Mouse (Mus musculus): ENCODE results near the gene Sfxn4.
"Not testable (repeated sequence)": the region's sequence is repeated elsewhere in the genome, so short reads cannot be mapped to it uniquely, and the experiment has no call there.

The Sfxn4 gene

GRCm38 (mm10) chr19:60860868-60861700 lies at the start of gene Sfxn4:
TSS of gene Sfxn4 (minus strand) at chr19:60861479.
- DNase-seq (ENCODE audit: low spot score): peak; percentile 93

DNA sequence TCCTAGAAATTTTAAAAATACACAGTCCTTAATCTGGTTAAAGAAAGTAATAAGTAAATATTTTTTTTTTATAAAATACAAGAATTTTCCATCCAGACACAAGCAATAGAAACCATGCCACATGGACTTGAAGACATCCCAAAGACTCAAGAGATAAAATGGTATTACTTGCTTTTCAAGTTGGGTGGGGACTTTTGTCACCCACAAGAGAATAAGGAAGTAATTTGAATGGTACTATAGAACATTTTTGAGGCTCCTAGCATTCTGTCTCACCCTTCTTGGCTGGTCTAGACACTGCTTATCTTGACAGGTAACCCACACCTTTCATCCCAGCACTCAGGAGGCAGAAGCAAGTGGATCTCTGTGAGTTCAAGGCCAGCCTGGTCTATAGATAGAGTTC lies 49.0 kb upstream of the Sfxn4 start:
- no peak for DNase-seq (ENCODE audit: low spot score)

- DNase-seq (ENCODE audit: low spot score): no peak
Observed at GRCm38 (mm10) chr19:60905477-60905876, 44.2 kb upstream of the Sfxn4 start.

GRCm38 (mm10) chr19:60903971-60904370 lies 42.7 kb upstream of the Sfxn4 start:
- no peak for DNase-seq (ENCODE audit: low spot score)

- DNase-seq (ENCODE audit: low spot score): no peak
Observed at GRCm38 (mm10) chr19:60903139-60903538, 41.9 kb upstream of the Sfxn4 start.

DNA sequence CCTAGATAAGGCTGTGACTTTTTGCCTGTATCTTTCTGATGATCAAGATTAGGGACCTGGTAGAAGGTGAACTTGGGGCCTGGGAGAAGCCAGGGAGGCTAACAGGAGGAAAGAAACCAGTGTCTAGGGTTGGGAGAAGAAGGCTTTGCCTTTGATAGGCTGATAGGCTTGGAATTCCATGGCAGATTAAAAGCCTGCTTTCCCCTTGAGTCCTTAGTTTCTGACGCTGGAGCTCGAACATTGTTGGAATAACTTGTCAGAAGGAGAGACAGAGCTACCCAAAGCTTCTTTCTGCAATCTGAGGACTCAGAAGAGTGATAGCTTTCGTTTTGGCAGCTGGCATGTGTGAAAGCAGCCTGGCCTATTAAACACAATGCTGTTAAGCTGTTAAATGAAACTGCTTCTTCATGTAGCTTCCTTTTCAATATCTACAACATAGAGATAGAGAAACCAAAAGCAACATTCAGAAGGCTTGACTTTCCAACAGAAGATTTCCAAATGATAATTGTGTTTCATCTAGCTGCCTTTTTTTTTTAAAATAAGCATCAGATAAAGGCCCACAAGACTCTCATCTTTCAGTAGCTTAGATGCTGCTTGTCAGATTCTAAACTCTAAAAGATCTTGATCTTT lies 34.1 kb upstream of the Sfxn4 start:
- no peak for DNase-seq (ENCODE audit: low spot score)

DNA sequence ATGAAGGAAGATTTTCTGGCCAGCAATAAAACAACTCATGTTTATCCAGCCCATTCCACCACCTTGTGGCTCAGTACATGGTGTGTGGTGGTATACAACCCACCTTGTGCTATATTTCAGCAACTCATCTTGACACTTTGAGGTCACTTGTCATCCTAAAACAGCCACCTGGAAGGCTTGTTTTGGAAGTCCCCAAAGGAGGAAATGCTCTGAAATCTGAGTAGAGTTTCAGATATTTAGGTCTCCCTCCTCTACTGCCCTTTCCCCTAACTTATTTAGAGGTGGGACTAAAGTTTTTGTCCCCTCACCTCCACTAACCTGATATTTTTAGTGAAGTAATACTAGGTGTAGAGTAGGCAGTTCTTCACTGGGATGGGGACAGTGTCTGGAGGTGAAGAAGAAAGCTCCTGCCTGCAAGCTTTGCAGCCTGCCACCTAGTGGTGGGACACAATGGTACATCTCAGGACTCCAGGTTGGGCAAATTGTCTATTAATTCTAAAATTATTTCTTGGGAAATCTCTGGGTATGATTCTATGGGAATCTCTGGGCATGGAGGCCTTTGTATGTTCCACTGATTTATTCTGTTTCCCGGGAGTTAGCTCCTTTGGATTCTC lies 30.8 kb upstream of the Sfxn4 start:
- DNase-seq (ENCODE audit: low spot score): peak; percentile 32

GRCm38 (mm10) chr19:60891123-60891470 lies 29.8 kb upstream of the Sfxn4 start:
- no peak for DNase-seq (ENCODE audit: low spot score)

DNA sequence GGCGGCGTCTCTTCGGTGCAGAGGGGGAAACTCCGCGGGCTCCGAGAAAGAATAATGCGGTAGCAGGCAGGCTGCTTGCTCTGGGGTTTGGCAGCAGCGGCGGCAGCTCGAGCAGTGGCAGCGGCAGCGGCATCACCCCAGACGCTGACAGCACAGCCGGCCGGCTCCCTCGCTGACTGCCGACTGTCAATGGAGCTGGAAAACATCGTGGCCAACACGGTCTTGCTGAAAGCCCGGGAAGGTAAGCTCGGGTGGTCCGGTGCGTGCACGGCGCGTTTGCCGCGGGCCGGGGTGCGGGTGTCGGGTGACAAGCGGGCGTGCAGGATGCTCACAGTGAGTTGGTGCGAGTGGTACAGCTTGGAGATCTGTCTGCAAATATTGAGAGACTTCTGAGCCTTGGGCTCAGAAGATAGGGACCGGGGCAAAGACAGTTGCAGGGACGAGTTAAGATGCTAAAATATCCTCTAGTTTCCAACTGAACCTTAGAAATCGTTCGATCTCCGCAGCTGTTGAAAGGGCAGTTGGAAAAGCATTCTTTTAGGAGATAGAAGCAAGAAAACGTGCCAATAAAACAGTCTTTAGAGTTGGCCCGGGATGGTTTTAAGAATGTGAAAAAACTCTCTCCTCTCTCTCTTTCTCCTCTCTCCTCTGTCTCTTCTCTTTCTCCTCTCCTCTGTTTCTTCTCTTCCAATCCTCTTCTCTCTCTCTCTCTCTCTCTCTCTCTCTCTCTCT lies 29.3 kb upstream of the Sfxn4 start:
- no peak for DNase-seq (ENCODE audit: low spot score)

DNA sequence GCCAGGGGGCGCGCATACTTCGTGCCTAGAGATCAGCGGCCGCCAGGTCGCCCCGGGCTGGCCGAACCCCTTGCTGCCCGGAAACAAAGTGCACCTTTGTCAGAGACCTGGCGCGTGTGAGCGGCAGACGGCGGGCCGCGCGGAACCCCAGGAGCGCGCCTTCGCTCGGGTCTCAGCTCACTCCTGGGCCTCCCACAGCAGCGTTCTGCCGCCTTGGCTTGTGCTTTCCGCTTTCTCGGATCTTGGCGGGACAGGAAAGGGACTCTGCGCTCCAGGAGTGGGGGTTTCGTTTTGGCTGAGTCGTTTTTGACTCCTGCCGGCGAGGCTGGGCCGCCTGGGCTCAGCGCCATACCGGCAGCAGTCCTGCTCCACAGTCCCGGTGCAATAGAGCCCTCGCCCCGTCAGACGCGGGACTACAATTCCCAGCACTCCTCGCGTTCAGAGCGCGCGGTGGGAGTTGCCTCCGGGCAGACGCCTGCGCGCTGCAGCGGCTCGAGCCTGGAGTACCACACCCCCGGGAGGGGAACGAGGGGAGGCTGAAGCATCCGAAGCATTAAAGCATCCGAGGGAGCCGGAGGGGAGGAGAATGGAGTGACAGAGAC lies 28.5 kb upstream of the Sfxn4 start, which contains the start of gene Grk5:
TSS of gene Grk5 (plus strand) at position 36 of the 602 bp plus-strand sequence.
- DNase-seq (ENCODE audit: low spot score): peak; percentile 92

DNA sequence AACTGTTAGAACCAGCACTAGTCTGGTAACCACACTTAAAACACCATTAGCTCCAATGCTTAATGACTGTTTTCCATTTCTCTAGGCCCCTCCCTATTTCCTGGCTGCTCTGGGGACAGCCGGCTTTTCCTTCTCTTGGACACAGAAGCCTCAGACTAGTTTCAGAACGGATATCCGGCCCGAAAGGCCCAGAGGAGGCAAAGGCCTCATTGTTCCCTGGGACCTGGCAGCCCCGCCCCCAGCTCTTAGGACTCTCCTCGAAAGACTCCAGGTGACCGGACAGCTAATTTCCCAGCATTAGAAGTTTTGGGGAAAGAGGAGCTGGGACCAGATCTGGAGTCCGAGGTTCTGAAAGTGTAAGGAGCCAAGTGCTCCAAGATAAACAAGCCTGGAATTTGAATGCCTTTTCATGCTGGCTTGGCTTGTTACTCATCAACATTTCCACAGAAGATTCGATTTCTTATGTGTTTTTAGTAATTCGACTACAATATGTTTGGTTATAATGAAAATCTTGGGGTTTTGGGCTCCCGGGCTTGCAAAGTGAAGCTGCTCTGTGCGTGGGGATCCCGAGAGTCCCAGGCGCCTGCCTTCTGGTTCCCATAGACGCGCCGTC lies 27.9 kb upstream of the Sfxn4 start:
- DNase-seq (ENCODE audit: low spot score): peak; percentile 65

DNA sequence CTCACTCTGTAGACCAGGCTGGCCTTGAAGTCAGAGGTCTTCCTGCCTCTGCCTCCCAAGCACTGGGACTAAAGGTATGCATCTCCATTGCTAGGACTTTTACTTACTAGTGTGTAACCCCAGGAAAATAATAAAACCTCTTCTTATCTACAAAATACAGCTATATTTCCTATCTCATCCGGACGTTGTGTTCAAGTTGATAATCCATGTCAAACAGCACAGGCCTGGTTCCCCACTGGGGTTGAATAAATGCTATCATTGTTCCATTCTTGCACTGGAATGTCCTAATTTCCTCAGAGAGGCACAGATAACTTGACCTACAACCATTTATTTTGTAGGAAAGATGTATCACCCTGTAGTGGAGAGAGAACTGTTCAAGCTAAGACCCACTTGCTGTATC lies 26.4 kb upstream of the Sfxn4 start:
- DNase-seq (ENCODE audit: low spot score): no peak

GRCm38 (mm10) chr19:60883129-60883528 lies 21.9 kb upstream of the Sfxn4 start:
- no peak for DNase-seq (ENCODE audit: low spot score)

DNA sequence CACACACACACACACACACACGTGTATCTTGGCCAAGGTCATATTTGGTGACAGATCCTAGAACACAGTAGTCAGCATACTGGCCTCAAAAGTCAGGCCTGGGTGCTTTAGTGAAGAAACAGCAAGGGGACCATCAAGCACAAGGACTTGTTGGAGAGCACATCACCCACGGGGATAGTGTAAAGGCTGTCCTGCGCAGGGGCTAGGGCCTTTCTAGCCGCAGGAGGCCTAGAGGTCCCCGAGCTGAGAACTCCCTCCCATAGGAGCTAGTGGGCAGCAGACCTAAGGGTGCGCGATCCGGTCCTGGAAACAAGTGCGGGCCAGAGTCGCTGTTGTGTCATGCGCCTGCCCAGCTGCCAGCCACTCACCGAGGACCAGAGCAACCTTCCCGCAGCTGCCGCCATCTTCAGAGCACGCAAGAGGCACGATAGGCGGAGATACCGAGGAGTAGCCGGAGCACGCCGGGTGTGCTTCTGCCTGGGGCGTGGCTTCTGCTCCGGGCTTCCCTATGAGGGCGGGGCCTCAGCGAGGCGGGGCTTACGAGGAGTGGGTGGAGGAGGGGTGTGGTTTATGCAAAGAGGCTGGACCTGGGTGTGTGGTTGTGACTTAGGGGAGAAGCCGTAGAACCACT lies 12.9 kb upstream of the Sfxn4 start, which contains the start of gene Prdx3:
TSS of gene Prdx3 (minus strand) at position 493 of the 631 bp plus-strand sequence.
- peak; percentile 97 for DNase-seq (ENCODE audit: low spot score)

GRCm38 (mm10) chr19:60873501-60873900 lies 12.2 kb upstream of the Sfxn4 start:
- peak; percentile 25 for DNase-seq (ENCODE audit: low spot score)

DNA sequence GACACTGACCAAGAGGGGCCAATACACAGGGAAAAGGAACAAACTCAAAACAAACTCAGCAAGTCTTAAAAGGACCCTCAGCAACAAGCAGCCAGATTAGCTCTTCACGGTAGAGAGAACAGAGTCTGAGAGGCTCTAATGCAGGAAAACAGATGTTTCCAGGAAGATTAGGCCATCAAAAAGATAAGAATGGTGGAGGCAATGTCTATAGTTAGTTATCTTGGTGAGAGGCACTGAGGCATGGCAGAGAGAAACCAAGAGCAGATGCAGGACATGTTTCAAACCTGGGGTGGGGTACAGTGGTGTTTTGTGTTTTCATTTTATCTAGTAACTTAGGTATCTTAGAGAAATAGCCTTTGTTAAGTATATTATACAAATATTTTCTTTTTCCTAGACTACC lies 11.0 kb upstream of the Sfxn4 start:
- no peak for DNase-seq (ENCODE audit: low spot score)

GRCm38 (mm10) chr19:60871366-60871765 lies 10.1 kb upstream of the Sfxn4 start:
- no peak for DNase-seq (ENCODE audit: low spot score)

DNA sequence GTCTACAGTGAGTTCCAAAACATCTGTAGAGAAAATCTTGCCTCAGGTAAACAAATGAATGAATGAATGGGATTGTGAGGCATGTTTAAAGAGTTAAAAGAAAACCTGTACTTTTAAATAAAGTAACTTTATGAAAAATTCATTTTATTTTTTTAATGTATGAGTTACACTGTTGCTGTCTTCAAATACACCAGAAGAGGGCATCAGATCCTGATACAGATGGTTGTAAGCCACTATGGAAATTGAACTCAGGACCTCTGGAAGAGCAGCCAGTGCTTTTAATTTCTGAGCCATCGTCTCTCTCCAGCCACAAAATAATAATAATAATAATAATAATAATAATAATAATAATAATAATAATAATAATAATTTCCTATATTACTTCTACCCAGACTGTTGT lies 9.2 kb upstream of the Sfxn4 start:
- DNase-seq (ENCODE audit: low spot score): no peak

DNA sequence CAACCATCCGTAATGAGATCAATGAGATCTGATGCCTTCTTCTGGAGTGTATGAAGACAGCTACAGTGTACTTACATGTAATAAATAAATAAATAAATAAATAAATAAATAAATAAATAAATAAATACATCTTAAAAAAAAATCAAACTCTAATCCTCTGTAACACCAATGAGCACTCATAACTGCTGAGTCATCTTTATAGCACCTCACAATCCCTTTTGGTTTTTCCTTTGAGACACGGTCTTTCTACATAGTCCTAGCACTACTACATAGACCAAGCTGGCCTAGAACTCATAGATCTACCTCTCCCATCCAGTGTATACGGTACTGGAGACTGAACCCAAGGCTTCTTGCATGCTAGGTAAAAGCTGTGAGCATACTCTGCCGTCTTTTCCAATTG lies 4.9 kb upstream of the Sfxn4 start:
- not testable (repeated sequence) for DNase-seq (ENCODE audit: low spot score)

DNA sequence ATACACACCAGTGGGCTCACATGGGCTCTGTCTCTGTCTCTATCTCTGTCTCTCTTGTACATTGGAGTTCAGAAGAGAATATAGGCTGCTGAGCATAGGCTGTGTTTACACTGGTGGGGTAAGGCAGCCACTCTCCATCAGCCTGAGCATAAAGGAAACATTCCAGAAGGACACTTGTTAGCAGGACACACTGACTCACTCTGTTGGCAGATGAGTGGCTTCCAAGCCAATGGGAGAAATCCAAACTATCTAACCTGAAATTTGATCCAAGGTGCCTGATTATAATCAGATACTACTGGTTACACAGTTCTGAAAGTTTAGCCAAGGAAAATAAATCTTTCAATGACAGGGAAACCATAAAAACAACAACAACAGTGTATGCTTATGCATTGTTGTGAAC lies 15.5 kb downstream of the Sfxn4 start:
- no peak for DNase-seq (ENCODE audit: low spot score)

DNA sequence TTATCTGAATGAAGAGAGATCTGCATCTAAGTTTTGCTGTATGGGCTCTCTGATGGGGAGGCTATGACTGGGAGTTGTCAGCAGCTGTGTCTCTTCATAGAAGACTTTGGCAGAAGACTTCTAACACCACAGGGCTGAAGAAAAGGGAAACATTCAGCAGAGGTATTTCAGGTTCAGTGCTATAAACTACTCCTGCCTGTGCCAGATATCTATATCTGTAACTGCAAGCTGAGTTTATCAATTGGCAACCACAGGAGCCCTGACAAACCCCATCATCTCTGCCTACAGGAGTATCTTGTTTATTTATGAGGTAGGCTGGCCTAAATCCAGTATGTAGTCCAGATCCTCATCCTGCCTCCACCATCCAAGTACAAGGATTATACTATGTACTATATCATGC lies 18.0 kb downstream of the Sfxn4 start:
- no peak for DNase-seq (ENCODE audit: low spot score)
